Mouse (Mus musculus): ENCODE measurements at regions not wholly inside any gene's neighbourhood (a gene's known extent, or its start where the extent isn't known, plus 50 kb on each side); places are given as distances from the start of the nearest gene placed in this dataset.

- TF ChIP-seq CTCF (IDR thresholded peaks at IDR 0.05) = no peak
- no peak for TF ChIP-seq EP300 (IDR thresholded peaks at IDR 0.05)
Measured at GRCm38 (mm10) chr5:126969373-126969772, 272.2 kb upstream of the Tmem132c start.
